Mouse (Mus musculus) hindbrain, embryonic 14.5 days (tissue): ENCODE data around the gene Opn4. TPM values are rescaled to one million over a fixed set of nuclear protein-coding genes. Genes with fewer than 3 reads are reported as not detected.

Experiments
- ATAC-seq: fragments of 200-750 bp; cut with Nextera tagmentation; 2 replicates; pipeline ENCODE4 v1.8.0; 2017; ENCODE audit warnings: moderate number of reproducible peaks, mild to moderate bottlenecking, moderate TSS enrichment, moderate library complexity; ENCODE audit not compliant: low FRiP score
- DNase-seq: peaks from one replicate; pipeline ENCODE4 v3.0.0-alpha.2; 2015; ENCODE audit warnings: low spot score
- H3K27ac ChIP-seq: fragments of 300-500 bp; sonication (generic); 2 replicates; pipeline ENCODE4 v1.5.1; 2014; ENCODE audit warnings: mild to moderate bottlenecking, moderate library complexity
- H3K27me3 ChIP-seq: fragments of 300-500 bp; sonication (generic); 2 replicates; pipeline ENCODE4 v1.6.1; 2014; ENCODE audit warnings: mild to moderate bottlenecking, low read length, mixed read lengths; ENCODE audit not compliant: control insufficient read depth, insufficient read depth
- H3K36me3 ChIP-seq: fragments of 300-500 bp; sonication (generic); replicated peaks from 2 replicates; pipeline ENCODE4 v1.6.1; 2014; ENCODE audit not compliant: control insufficient read depth, insufficient read depth
- H3K4me1 ChIP-seq: fragments of 300-500 bp; sonication (generic); replicated peaks from 2 replicates; pipeline ENCODE4 v1.6.1; 2014; ENCODE audit warnings: antibody characterized with exemption, low read length, mixed read lengths; ENCODE audit not compliant: control insufficient read depth, insufficient read depth
- H3K4me2 ChIP-seq: fragments of 300-500 bp; sonication (generic); replicated peaks from 2 replicates; pipeline ENCODE4 v1.6.1; 2014; ENCODE audit warnings: mild to moderate bottlenecking, moderate library complexity
- H3K4me3 ChIP-seq: fragments of 300-500 bp; sonication (generic); replicated peaks from 2 replicates; pipeline ENCODE4 v1.5.1; 2014; ENCODE audit warnings: mild to moderate bottlenecking, low read length
- H3K9ac ChIP-seq: fragments of 300-500 bp; sonication (generic); 2 replicates; pipeline ENCODE4 v1.6.1; 2014
- H3K9me3 ChIP-seq: fragments of 300-500 bp; sonication (generic); 2 replicates; pipeline ENCODE4 v1.6.1; 2016; ENCODE audit warnings: low read length; ENCODE audit not compliant: control insufficient read depth
- WGBS: fragments of 180-500 bp; shearing (Covaris S2); extraction: QIAGEN DNeasy Blood & Tissue Kit; methylation state at CpG from one replicate; pipeline ENCODE4 v1.1.7; 2014; 5-methylcytosine and 5-hydroxymethylcytosine counted together
- polyA plus RNA-seq: library from polyadenylated mRNA; unstranded; fragments of >200 nt; fragmentation: Nextera tagmentation; extraction: Ambion mirVana; gene quantifications from 2 replicates; pipeline ENCODE4 v1.2.1, GENCODE M21; 2014

The Opn4 gene
- polyA plus RNA-seq, result not detected in 2 replicates

GRCm38 (mm10) chr14:34599941-34600340 lies at the start of gene Opn4:
Gene Opn4 (minus strand): TSS chr14:34600142.
- ATAC-seq, result no peak
- Histone ChIP-seq H3K4me2 (no peak within 1 kb of the TSS), H3K4me1 (no peaks in the 10 kb centered on the region), H3K36me3 (no peaks in the 10 kb centered on the region), H3K9me3 (no peaks in the 10 kb centered on the region), H3K4me3 (no peak within 1 kb of the TSS), H3K27ac (no peak within 1 kb of the TSS), H3K9ac (no peak within 1 kb of the TSS), H3K27me3 (no peaks in the 10 kb centered on the region)
- DNase-seq, result no peak
- WGBS, result 71% methylated on average over 8 of the region's 8 CpGs

- ATAC-seq (no peak), DNase-seq (no peak)
- no peak overlapping the region for H3K9ac ChIP-seq
- H3K4me1 ChIP-seq, result no peaks in the 10 kb centered on the region
- H3K4me2 ChIP-seq, result no peak overlapping the region
- H3K27ac ChIP-seq, result no peak overlapping the region
- H3K9me3 ChIP-seq, result no peaks in the 10 kb centered on the region
- 87% methylated on average over 8 of the region's 8 CpGs for WGBS
- no peaks in the 10 kb centered on the region for H3K36me3 ChIP-seq
- no peaks in the 10 kb centered on the region for H3K27me3 ChIP-seq
- H3K4me3 ChIP-seq, result no peak overlapping the region
These were observed 48.0 kb upstream of the Opn4 start for GRCm38 (mm10) chr14:34647870-34648475.

GRCm38 (mm10) chr14:34644140-34644539 lies 44.2 kb upstream of the Opn4 start:
- no peaks in the 10 kb centered on the region for H3K36me3 ChIP-seq

GRCm38 (mm10) chr14:34635721-34636120 lies 35.8 kb upstream of the Opn4 start:
- Histone ChIP-seq H3K27me3 (no peaks in the 10 kb centered on the region), H3K4me2 (no peak overlapping the region), H3K36me3 (no peaks in the 10 kb centered on the region), H3K9me3 (no peaks in the 10 kb centered on the region), H3K9ac (no peak overlapping the region), H3K4me1 (no peaks in the 10 kb centered on the region), H3K4me3 (no peak overlapping the region), H3K27ac (no peak overlapping the region)
- ATAC-seq, result no peak
- WGBS, result 90% methylated on average over 6 of the region's 6 CpGs
- no peak for DNase-seq

More at GRCm38 (mm10) chr14:34644140-34644539, 44.2 kb upstream of the Opn4 start:
- DNase-seq (no peak), ATAC-seq (no peak)
- no peak overlapping the region for H3K4me2 ChIP-seq
- no peak overlapping the region for H3K9ac ChIP-seq
- no peaks in the 10 kb centered on the region for H3K4me1 ChIP-seq
- H3K4me3 ChIP-seq, result no peak overlapping the region
- no peaks in the 10 kb centered on the region for H3K9me3 ChIP-seq
- WGBS, result 78% methylated on average over 7 of the region's 7 CpGs
- no peak overlapping the region for H3K27ac ChIP-seq
- no peaks in the 10 kb centered on the region for H3K27me3 ChIP-seq

- H3K27me3 ChIP-seq, result no peaks in the 10 kb centered on the region
- H3K9ac ChIP-seq, result no peak overlapping the region
- no peak overlapping the region for H3K27ac ChIP-seq
- H3K36me3 ChIP-seq, result no peaks in the 10 kb centered on the region
- no peak for ATAC-seq
- H3K4me3 ChIP-seq, result no peak overlapping the region
- no peaks in the 10 kb centered on the region for H3K4me1 ChIP-seq
- no peaks in the 10 kb centered on the region for H3K9me3 ChIP-seq
- H3K4me2 ChIP-seq, result no peak overlapping the region
- no peak for DNase-seq
- WGBS, result 42% methylated on average over 7 of the region's 7 CpGs
These were observed 35.2 kb upstream of the Opn4 start for GRCm38 (mm10) chr14:34635192-34635591.

- H3K9me3 ChIP-seq, result no peaks in the 10 kb centered on the region
These were observed 32.9 kb upstream of the Opn4 start for GRCm38 (mm10) chr14:34632722-34633448.

GRCm38 (mm10) chr14:34626824-34627223 lies 26.9 kb upstream of the Opn4 start:
- DNase-seq (no peak), ATAC-seq (no peak)
- Histone ChIP-seq H3K9me3 (no peaks in the 10 kb centered on the region), H3K27me3 (no peaks in the 10 kb centered on the region), H3K4me2 (no peak overlapping the region), H3K36me3 (no peaks in the 10 kb centered on the region), H3K4me1 (no peaks in the 10 kb centered on the region), H3K27ac (no peak overlapping the region), H3K4me3 (no peak overlapping the region), H3K9ac (no peak overlapping the region)
- 92% methylated on average over 7 of the region's 7 CpGs for WGBS

More at GRCm38 (mm10) chr14:34632722-34633448, 32.9 kb upstream of the Opn4 start:
- Histone ChIP-seq H3K36me3 (no peaks in the 10 kb centered on the region), H3K4me3 (no peak overlapping the region), H3K4me2 (no peak overlapping the region), H3K9ac (no peak overlapping the region), H3K4me1 (no peaks in the 10 kb centered on the region), H3K27ac (no peak overlapping the region), H3K27me3 (no peaks in the 10 kb centered on the region)
- ATAC-seq, result no peak
- WGBS, result 85% methylated on average over 10 of the region's 10 CpGs
- DNase-seq, result no peak

- H3K27me3 ChIP-seq, result no peaks in the 10 kb centered on the region
- H3K9ac ChIP-seq, result no peak overlapping the region
- H3K4me3 ChIP-seq, result no peak overlapping the region
- H3K4me2 ChIP-seq, result no peak overlapping the region
- H3K4me1 ChIP-seq, result no peaks in the 10 kb centered on the region
- WGBS, result 85% methylated on average over 16 of the region's 16 CpGs
- DNase-seq (no peak), ATAC-seq (no peak)
- H3K36me3 ChIP-seq, result no peaks in the 10 kb centered on the region
- H3K9me3 ChIP-seq, result no peaks in the 10 kb centered on the region
- H3K27ac ChIP-seq, result no peak overlapping the region
These were observed 23.7 kb upstream of the Opn4 start for GRCm38 (mm10) chr14:34623531-34624210.

- no peak for ATAC-seq
- no peaks in the 10 kb centered on the region for H3K9me3 ChIP-seq
These were observed 23.1 kb upstream of the Opn4 start for GRCm38 (mm10) chr14:34623074-34623473.

More at GRCm38 (mm10) chr14:34623074-34623473, 23.1 kb upstream of the Opn4 start:
- no peaks in the 10 kb centered on the region for H3K27me3 ChIP-seq
- no peak overlapping the region for H3K9ac ChIP-seq
- H3K4me3 ChIP-seq, result no peak overlapping the region
- H3K27ac ChIP-seq, result no peak overlapping the region
- H3K4me2 ChIP-seq, result no peak overlapping the region
- H3K36me3 ChIP-seq, result no peaks in the 10 kb centered on the region
- no peak for DNase-seq
- no peaks in the 10 kb centered on the region for H3K4me1 ChIP-seq
- WGBS, result 87% methylated on average over 5 of the region's 5 CpGs
